Mouse (Mus musculus) heart, postnatal 25 days (tissue): ENCODE results near the gene Ctdspl. TPM values are rescaled to one million over a fixed set of nuclear protein-coding genes. Genes with fewer than 3 reads are reported as not detected.

Source experiments
- DNase-seq: peaks from one replicate; pipeline ENCODE4 v3.0.0; 2022; ENCODE audit warnings: low spot score
- intact Hi-C: fragments of 180-260 bp; cut with DNase I; formaldehyde crosslinking; loops from one replicate; pipeline ENCODE4 v1.15.1; 2025
- total RNA-seq, 2 experiments: library from RNA; stranded (reverse); gene quantifications; 2 replicates each; pipeline ENCODE4 v1.2.3; 2021

Ctdspl gene
- total RNA-seq, 2 experiments from 2014 or later: 10.1 to 12.7 TPM

DNA sequence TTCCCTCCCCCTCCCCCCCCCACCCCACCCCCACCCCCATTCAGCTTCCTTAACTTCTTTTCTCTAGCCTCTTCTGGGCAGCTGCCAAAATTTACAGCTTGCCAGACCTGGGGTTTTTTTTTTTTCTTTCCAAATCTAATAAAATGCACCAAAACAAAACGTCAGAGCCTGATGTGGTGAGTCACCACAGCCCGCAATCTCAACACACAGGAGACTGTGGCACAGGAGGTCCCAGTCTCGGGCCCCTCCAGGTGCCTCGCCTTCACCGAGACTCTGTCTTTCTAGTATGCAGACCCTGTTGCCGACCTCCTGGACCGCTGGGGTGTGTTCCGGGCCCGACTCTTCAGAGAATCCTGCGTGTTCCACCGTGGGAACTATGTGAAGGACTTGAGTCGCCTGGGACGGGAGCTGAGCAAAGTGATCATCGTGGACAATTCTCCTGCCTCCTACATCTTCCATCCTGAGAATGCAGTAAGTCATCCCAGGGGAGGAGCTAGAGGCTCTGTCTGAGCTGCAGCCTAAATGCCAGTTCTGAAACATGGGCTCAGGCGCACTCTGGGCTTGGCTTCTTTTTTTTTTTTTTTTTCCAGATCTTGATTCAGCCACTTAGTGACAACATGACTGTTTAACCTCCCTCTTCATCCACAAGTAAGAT is 111.0 kb downstream of the Ctdspl start:
- no peak for DNase-seq
- intact Hi-C loops: loop anchor here (10.0 kb wide), 1 partner anchor 62 kb away; no protein-coding TSS in a partner anchor

DNA sequence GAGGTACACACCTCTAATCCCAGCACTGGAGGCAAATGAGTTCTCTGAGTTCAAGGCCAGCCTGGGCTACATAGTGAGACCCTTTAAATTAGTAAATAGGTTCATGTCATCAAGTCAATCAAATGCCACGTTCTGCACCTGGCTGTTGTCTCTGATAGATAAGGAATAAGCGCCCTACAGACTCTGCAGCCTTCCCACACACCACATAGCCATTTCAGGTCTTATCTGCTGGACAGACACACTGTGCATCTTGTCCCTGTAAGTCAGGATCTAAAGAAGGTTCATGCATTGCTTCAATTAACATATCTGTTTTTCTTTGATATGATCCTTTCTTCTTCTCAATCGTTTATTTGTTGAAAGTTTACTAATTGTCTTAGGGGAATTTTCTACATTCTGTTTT is 112.3 kb downstream of the Ctdspl start:
- no peak for DNase-seq
- intact Hi-C loops: loop anchor here (10.0 kb wide), 1 partner anchor 64 kb away; no protein-coding TSS in a partner anchor

DNA sequence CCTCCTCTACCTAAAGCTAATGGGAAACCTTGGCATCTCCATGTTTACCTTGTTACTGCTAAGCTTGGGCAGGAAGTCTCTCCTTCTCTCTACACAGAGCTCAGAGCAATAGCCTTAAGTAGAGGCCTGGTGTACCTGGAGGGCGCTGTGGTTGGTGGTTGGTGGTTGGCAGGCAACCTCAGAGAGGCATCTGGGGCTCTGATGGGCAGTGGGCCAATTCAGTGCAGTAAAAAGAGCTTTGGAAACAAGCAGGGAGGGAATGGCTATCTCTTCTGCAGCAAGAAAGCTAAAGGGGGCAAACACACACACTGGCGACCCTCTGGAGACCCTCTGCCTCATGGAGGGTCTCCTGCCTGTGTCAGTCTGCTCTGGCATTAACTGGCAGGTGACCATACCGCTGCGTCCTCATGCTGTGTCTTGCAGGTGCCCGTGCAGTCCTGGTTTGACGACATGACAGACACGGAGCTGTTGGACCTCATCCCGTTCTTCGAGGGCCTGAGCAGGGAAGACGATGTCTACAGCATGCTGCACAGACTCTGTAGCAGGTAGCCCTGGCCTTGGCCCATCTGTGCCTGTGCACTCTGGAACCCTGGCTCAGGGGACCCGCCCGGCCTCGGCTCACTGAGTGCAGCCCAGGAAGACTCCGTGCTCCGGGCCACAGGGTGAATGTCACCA is 114.0 kb downstream of the Ctdspl start:
- intact Hi-C loops: no loop called here
- no peak for DNase-seq

DNA sequence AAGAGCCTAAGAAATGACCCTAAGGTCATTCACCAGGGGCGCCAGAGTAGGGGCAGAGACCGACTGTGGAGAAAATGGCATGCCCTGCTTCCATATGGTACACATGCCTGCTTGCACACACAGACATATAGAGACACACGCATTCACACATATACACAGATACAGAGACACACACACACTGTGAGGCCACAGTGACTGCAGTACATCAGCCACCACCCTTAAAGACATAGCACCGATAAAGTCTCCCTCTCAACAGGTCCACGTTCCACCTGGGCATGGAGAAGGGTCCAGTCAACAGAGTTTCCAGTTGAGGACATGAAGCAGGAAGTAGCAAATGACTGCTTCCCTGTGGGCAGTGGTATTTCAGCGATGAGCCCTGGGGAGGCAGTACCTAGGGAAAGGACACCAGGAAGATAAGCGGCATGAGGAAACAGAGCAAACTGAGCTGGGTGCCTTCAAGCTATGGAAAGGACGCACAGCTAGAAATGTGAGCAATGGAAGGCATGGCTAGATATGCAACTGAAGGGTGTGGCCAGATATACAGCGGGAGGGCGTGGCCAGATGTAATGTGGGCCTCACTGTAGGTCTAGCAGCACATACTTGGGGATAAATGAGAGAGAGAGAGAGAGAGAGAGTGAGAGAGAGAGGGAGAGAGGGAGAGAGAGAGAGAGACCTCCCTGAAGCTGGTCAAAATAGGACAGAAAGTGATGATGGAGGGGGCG is 122.1 kb downstream of the Ctdspl start:
- no peak for DNase-seq
- intact Hi-C loops: no loop called here

DNA sequence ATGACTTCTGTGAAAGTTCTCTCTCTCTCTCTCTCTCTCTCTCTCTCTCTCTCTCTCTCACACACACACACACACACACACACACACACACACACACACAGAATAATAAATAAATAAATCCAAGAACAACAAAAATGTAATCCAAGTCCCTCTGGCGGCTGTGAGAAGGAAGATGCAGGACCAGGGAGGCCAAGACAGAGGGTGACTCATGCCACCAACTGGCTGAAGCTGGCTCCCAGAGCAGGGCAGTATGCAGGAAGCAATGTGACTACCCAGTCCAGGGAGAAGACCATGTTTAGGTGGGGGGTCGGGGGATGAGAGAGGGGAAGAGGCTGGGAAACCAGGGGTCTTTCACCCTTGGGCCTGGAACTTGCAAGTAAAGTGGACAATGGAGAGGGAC is 124.9 kb downstream of the Ctdspl start:
- intact Hi-C loops: no loop called here
- DNase-seq: no peak

DNA sequence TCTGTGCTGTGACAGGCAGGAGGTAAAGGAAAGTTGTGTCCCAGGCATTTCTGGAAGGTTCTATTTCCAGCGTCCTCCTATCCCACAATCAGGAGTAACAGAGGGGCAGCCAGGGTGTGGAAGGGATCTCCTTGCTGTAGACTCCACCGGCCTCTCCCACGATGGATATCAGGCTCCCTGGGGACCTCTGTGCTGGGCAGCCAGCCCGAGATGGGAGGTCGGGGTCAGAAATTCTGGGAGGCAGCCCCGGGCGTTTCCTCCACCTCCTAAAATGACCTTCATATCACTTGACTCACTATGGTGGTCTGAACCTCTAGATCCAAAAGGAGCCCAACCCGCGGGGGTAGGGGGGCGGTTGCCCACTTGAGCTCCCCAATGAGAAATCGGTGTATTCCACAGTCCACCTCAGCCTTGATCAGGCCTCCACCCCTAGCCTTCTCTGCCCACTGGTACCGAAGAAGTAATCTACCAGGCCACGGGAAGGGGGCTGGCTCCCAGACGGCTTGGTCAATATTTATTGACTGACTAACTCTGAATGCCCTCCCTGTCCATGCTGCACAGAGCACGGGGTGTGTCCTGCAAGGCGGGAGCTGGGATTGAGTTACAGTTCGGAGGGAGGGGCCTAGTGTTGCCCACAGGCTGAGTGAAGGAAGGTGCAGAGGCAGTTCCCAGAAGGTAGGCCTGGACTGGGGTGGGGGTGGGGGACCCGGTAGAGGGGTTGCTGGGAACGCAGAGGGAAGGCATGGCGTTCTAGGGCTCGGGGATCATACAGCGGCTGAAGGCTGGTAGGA is 126.1 kb downstream of the Ctdspl start, which contains the start of gene Vill:
TSS of gene Vill (plus strand) at position 625 of the 791 bp plus-strand sequence.
- no peak for DNase-seq
- intact Hi-C loops: no loop called here

DNA sequence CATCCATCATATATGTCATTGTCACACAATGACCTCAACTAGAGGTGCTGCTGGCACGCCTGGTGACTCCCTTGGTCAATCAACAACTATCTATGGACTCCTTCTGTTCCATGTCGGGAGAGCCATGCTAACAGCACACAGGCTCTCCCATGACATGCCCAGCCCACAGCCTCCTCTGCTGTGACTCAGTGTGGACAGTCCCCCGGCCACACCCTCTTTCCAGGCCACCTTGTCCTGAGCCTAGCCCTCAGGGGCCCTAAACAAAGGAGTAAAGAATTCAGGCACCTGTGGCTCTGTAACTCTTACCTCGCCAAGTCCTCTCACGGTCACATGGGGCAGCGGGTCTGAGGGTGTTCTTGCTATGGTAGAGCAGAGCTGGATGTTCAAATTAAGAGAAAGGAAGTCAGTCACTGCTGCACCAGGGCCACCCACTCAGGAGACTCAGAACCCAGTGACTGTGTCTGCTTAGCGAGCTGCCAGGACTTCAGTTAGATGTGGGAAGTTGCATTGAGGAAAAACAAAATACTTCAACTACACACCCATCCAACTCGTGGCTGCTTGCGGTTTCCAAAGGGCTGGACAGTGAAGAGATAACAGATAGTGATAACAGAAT is 127.8 kb downstream of the Ctdspl start:
- no peak for DNase-seq
- intact Hi-C loops: no loop called here

DNA sequence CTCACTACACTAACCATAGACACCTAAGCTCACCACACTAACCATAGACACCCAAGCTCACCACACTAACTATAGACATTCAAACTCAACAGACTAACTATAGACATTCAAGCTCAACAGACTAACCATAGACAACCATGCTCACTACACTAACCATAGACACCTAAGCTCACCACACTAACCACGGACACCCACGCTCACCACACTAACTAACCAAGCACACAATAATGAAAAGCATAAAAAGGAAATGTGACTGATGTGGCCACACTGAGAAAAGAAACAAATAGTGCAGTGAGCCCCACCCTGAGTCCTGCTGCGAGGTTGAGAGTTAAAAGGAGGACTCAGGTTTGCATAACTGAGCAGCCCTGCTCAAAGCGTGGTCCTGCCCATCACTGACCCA is 129.1 kb downstream of the Ctdspl start:
- intact Hi-C loops: no loop called here

DNA sequence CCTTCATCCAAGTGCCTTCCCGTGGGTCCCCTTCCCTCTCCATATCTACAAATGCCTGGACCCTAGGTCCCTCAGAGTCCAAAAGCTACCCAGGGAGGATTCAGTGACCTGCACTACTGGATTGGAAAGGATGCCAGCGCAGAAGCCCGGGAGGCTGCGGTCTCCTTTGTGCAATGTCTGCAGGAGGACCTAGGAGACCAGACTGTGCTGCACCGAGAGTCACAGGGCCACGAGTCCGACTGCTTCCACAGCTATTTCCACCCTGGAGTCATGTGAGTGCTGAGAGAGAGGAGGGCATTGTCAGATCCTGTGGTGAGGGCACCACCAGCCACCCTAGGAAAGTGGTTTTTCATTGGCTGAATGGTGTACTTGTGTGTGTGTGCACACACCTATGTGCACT is 132.0 kb downstream of the Ctdspl start:
- intact Hi-C loops: no loop called here

More for the DNA sequence above, 129.1 kb downstream of the Ctdspl start:
- no peak for DNase-seq

DNA sequence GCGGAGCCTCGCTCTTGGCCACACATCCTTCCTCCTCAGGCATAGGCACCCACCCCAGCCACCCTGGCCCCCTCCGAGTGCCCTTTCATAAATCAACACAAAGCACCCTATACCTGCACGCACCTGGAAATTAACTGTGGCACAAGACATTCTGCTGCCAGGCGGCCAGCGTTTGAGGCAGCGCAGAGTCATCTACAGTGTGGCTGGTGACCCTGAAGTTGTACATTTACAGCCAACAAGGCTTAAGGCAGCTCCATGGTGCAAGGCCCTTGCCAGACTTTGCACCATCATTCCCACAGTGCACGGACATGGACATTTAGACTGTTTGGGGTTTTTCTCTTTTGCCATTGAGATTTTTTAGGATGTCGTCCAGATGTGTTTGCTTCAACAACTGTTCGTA is 134.4 kb downstream of the Ctdspl start:
- intact Hi-C loops: loop anchor here (10.0 kb wide), 1 partner anchor 476 kb away; no protein-coding TSS in a partner anchor
- DNase-seq: no peak

More for the DNA sequence above, 132.0 kb downstream of the Ctdspl start:
- DNase-seq: no peak

DNA sequence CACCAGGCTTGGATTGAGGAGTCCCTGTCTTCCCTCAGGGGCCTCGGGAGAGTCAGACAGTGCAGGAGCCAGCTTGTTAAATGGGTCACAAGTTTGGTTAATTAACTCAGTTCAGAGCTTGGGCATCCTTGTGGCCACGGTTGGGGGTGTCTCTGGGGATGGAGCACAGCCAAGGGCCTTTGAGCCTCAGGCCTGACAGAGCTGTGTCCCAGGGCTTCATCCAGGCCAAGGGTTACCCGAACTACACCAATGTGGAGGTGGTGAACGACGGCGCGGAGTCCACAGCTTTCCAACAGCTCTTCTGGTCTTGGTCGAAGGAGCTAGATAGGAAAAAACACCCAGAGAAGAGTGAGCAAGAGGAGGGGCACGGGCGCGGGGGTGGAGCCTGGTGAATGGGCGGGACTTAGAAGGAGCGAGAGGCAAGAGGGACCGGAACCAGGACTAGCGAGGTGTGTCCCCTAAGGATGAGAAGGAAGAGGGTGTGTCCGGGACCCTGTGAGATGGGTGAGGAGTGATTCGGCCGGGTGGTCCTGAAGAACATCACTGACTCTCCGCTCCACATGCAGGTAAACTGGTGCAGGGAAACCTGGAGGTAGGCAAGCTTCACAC is 136.9 kb downstream of the Ctdspl start:
- intact Hi-C loops: loop anchor here (10.0 kb wide), 1 partner anchor 478 kb away; no protein-coding TSS in a partner anchor
- DNase-seq: no peak

DNA sequence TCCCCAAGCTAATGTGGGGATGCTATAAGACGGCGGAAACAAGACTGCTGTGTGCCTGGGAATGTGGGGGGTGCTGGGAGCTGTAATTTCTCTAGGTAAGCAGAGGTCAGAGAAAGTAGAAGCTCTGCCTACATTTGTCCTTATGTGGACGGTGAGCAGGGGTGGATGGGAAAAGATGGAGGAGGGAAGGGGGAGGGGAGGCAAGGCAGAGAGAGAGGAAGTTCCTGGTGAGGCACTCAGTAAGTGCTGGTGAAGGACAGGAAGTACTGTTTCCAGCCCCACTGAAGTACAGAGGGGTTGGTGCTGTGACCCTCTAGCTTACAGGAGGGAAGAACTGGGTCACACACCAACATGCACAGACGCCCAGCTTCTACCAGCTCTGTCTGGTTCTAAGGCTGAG is 138.0 kb downstream of the Ctdspl start:
- DNase-seq: no peak
- intact Hi-C loops: loop anchor here (10.0 kb wide), 1 partner anchor 479 kb away; no protein-coding TSS in a partner anchor

DNA sequence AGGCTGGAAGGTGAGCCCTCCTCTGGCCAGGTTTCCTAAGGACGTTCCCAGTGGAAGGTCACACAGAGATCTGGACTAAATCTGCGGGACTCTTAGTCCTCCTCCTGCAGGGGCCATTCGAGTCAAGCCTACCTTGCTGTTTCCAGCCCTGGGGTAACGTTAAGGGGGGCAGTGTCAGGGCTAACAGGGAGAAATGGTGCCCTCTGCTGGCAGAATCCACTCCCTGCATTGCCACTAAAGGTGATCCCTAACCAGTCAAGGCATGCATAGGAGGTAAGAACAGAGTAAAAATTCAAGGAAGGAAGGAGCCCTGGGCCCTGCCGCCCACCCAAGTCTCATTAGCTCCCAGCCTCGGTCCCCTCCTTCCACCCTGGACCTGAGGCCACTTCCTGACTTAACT is 141.3 kb downstream of the Ctdspl start:
- intact Hi-C loops: loop anchor here (1.0 to 10.0 kb wide), 3 partner anchors 39 to 483 kb away; no protein-coding TSS in a partner anchor
- peak; percentile 48 for DNase-seq

DNA sequence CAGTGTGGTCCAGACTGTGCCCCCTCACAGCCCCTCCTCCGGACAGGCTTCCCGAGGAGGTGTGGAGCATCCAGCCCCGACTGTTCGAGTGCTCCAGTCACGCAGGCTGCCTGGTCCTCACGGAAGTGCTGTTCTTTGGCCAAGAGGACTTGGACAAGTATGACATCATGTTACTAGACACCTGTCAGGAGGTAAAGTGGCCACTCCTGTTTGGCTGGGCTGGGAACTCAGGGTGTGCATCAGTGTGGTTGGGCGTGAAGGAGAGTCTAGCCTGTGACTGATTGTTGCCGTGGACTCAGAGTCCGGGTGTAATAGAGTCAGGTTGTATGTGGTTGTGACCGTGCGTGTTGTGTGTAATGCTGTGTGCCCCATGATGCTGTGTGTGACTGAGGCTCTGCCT is 142.0 kb downstream of the Ctdspl start:
- DNase-seq: no peak
- intact Hi-C loops: loop anchor here (10.0 kb wide), 1 partner anchor 483 kb away; no protein-coding TSS in a partner anchor

DNA sequence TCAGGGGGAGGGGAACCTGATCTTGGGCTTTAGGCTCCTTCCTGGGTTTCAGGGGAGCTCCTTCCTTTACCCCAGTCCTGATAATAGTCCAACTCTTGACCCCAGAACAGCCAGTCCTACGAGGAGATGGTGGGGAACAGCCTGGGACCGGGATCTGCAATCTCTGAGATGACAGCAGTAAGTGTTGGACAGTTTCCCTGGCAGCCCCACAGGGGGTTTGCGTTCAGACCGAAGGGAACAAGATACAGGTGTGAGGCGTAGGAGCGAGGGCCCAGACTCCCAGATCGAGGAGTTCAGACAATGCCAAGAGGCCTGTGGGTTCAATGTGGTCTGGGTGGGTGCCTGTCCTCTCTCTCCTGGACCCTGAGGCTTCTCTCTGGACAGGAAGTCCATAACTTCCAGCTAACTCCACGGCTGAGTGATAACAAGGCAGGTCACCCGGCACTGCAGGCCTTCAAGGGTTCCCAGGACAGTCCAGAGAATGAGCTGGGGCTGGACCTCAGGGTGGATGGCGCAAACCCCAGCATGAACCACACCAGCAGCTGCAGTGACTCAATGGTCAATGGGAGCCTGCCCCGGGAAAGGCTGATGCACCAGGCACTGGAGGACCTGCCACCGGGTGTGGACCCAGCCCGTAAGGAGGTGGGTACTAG is 144.0 kb downstream of the Ctdspl start:
- intact Hi-C loops: no loop called here

DNA sequence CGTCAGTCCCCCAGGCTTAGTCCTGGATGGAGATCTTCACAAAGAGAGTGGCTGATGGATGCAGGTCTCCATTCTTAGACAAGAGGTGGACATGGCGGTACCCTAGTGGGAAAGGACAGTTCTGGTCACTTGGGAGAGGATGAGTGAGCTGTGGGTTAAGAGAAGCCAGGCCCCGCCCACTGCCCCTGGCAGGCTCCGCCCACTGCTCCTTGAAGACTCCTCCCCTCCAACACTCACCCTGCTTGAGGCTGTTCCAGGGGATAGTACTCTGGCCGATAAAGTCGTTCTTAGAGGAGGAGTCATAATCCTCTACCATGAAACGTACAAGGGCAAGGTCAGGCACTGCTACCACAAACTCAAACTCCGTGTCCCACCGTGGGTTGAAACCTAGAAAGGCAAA is 145.5 kb downstream of the Ctdspl start:
- no peak for DNase-seq
- intact Hi-C loops: no loop called here

More for the DNA sequence above, 144.0 kb downstream of the Ctdspl start:
- DNase-seq: no peak

DNA sequence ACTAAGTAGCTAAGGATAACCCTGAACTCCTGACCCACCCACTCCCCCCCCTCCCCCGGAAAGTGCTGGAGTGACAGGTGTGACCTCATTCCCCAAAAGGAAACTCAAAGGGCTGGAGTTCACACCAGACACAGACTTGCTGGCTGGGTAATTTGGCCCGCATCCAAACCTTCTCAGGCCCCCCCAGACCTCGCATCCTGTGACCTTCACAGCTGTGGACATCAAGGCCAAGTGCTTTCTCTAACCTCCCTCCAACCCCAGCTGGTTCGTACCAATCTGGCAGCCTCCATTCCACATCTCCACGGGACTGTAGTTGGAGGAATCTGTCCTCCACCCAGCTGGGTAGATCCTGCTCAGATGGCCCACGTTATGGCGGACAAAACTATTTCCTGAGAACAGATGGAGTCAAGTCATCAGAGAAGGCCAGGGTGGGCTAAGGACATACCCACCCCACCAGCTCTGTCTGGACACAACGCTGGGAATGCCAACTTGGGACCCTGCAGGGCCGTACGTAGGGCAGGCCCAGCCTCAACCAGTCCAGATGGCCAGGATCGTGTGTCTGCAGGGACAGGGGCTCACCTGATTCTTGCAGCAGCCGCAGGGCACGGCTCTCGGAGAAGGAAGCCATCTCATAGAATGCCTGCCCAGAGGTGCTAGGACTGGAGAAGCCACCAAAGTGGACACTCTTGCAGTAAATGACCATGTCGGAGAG is 147.1 kb downstream of the Ctdspl start:
- DNase-seq: no peak
- intact Hi-C loops: no loop called here

DNA sequence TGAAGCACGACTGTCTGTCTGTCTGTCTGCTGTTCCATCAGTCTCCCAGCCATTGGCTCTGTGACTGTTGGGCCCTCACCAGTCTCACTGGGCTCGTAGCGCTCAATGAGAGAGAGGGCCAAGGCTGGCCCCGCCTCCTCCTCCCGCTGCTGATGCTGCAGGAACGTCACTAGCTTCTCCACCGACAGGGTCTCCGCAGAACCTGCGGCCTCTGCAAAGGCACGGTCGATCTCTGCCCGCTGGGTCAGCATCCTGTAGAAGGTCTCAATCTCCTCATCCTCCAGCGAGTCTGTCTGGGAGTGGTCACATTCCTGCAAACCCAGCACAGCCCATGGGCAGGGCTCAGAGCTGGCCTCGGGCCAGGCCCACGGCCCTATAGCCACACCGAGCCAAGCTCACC is 149.4 kb downstream of the Ctdspl start:
- intact Hi-C loops: no loop called here
- DNase-seq: no peak
